Mouse (Mus musculus) spleen, embryonic (tissue): ENCODE results near the gene Olfr885.

Source experiments
- CTCF ChIA-PET: fragments of 350-600 bp; sonication (Branson Sonifier 250); formaldehyde crosslinking; loops from one replicate; lab custom pipeline; 2022; lab: Charles Lee

Gene Olfr885

DNA sequence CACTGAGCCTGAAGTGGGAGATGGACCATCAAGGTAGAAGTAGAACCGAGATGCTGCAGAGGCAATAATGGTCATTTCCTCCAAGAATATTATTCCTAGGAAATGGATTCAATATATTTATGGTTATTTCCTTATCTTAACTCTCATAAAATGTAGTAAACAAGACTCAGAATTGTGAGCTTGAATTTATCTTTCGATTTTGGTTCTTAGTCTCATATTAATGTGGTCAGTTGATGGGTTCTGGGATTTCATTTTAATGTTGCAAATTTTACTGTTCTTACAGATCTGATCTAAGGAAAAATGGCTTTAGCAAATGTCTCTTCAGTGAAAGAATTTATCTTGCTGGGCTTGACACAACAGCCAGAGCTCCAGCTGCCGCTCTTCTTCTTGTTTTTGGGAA lies at the start of gene Olfr885:
Olfr885 (plus strand) TSS at position 301 of the 400 bp plus-strand sequence.
- CTCF ChIA-PET, result no interaction called here

DNA sequence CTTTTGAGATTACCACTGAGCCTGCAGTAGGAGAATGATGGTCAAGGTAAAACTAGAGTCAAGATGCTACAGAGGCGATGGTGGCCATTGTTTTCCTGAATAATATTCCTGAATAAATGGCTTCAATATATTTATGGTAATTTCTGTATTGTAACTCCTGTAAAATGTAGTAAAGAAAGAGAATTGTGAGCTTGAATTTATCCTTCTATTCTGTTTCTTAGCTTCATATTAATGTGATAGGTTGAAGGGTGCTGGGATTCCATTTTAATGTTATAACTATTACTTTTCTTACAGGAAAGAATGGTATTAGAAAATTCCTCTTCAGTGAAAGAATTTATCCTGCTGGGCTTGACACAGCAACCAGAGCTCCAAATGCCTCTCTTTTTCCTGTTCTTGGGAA lies 35.6 kb upstream of the Olfr885 start, which contains the start of gene Olfr883:
Olfr883 (plus strand) TSS at position 301 of the 400 bp plus-strand sequence.
- CTCF ChIA-PET, result no interaction called here

DNA sequence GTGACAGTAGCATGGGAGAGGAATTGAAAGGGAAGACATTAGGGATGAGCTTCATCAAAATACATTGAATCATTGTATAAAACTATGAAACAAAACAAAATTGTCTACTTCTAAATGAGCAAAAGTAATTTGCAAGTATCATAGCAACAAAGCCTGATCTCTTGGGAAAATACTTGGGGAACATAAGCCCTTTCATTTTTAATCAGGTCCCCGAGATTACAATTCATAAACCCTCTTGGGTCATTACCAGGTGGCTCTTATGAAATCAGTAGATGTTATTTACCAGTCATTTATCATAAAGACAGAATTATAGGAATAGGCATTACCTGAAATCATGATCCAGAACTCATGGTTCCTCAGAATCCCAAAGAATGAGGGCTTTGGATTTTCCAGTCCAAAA lies 14.9 kb upstream of the Olfr885 start, which contains the start of gene Olfr884:
Olfr884 (plus strand) TSS at position 301 of the 400 bp plus-strand sequence.
- CTCF ChIA-PET, result no interaction called here

DNA sequence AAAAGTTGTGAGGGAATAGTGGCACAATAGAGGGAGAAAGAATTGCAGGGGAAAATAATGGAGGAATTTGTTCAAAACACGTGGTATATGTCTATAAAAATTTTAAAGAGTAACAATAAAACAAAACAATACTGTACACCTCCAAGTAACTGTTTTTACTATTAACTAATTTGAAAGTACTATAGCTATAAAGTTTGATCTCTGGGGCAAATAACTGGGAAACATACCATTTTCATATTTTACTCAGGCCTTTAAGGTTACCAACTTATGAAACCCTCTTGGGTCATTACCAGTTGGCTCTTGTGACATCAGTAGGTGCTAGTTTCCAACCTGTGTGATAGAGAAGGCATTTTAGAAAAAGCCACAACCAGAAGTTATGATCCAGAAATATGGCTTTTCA lies 22.6 kb downstream of the Olfr885 start, which contains the start of gene Olfr887:
Olfr887 (plus strand) TSS at position 301 of the 400 bp plus-strand sequence.
- CTCF ChIA-PET, result no interaction called here

DNA sequence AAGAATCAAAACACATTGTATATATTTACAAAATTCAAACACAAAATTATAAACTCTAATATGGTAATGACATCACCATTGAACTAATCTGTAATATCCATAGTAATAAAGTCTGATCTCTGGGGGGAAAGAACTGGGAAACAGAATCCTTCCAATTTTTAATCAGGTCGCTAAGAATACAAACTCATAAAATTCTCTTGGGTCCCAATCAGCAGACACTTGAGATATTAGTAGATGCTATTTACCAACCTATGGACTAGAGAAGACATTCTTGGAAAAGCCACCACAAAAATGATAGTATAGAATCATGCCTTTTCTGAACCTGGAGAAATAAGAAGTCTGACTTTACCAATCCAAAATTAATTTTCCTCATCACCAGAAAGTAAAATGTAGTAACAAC lies 46.7 kb downstream of the Olfr885 start, which contains the start of gene Olfr888:
Olfr888 (plus strand) TSS at position 301 of the 400 bp plus-strand sequence.
- CTCF ChIA-PET, result no interaction called here
